Mouse (Mus musculus): Measurements from ENCODE around the gene Spg21. TPM values are rescaled to one million over a fixed set of nuclear protein-coding genes. Genes with fewer than 3 reads are reported as not detected.
A peak's percentile ranks its signal among the peaks of the same experiment; 100 is the strongest.

The Spg21 gene
- polyA plus RNA-seq, 1 experiment from 2014 or later = 125 TPM

DNA sequence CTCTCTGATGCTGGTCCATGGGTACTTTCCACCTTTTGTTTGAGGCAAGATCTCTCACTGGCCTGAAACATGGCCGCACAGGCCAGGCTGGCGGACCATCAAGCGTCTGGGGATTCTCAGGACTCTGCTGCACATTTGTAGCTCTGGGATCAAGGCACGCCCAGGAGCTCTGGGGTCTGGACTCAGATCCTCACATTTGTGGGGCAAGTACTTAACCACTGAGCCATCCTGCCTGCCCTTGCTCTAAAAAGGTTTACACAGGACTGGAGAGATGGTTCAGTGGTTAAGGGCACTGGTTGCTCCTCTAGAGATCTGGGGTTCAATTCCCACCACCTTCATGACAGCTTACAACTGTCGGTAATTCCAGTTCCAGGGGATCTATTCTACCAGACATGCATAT lies 29.8 kb upstream of the Spg21 start:
- WGBS = 92% methylated on average over 5 of the region's 5 CpGs
- H3K9ac ChIP-seq (ENCODE audit: low read length) = no peak overlapping the region
- H3K4me2 ChIP-seq = no peak overlapping the region
- no peaks in the 10 kb centered on the region for H3K4me1 ChIP-seq (ENCODE audit: control insufficient read depth, insufficient read depth, low read length)
- DNase-seq (ENCODE audit: low spot score, missing footprints) (no peak), ATAC-seq (ENCODE audit: low FRiP score) (no peak)
- H3K36me3 ChIP-seq (ENCODE audit: control insufficient read depth, insufficient read depth, low read length) = no peaks in the 10 kb centered on the region
- no peaks in the 10 kb centered on the region for H3K9me3 ChIP-seq (ENCODE audit: control insufficient read depth, low read length)
- H3K27ac ChIP-seq (ENCODE audit: low read depth, low read length) = no peak overlapping the region
- H3K4me3 ChIP-seq (ENCODE audit: low read depth, low read length) = no peak overlapping the region
- no peaks in the 10 kb centered on the region for H3K27me3 ChIP-seq (ENCODE audit: control insufficient read depth, insufficient read depth, low read length)

- Histone ChIP-seq H3K36me3 (ENCODE audit: control insufficient read depth, insufficient read depth, low read length) (no peaks in the 10 kb centered on the region), H3K4me3 (ENCODE audit: low read depth, low read length) (no peak overlapping the region), H3K9me3 (ENCODE audit: control insufficient read depth, low read length) (no peaks in the 10 kb centered on the region), H3K27me3 (ENCODE audit: control insufficient read depth, insufficient read depth, low read length) (no peaks in the 10 kb centered on the region), H3K27ac (ENCODE audit: low read depth, low read length) (no peak overlapping the region), H3K4me2 (no peak overlapping the region), H3K9ac (ENCODE audit: low read length) (no peak overlapping the region), H3K4me1 (ENCODE audit: control insufficient read depth, insufficient read depth, low read length) (peaks cover 7% of the 10 kb centered on the region)
- WGBS = 3% methylated on average over 3 of the region's 3 CpGs
- DNase-seq (ENCODE audit: low spot score, missing footprints) (peak; percentile 98), ATAC-seq (ENCODE audit: low FRiP score) (no peak)
Observed at GRCm38 (mm10) chr9:65432236-65432635, 28.5 kb upstream of the Spg21 start.

GRCm38 (mm10) chr9:65434140-65434539 lies 26.6 kb upstream of the Spg21 start:
- Histone ChIP-seq H3K4me2 (no peak overlapping the region), H3K36me3 (ENCODE audit: control insufficient read depth, insufficient read depth, low read length) (no peaks in the 10 kb centered on the region), H3K9ac (ENCODE audit: low read length) (no peak overlapping the region), H3K4me3 (ENCODE audit: low read depth, low read length) (no peak overlapping the region), H3K4me1 (ENCODE audit: control insufficient read depth, insufficient read depth, low read length) (peaks cover 7% of the 10 kb centered on the region), H3K9me3 (ENCODE audit: control insufficient read depth, low read length) (no peaks in the 10 kb centered on the region), H3K27me3 (ENCODE audit: control insufficient read depth, insufficient read depth, low read length) (no peaks in the 10 kb centered on the region), H3K27ac (ENCODE audit: low read depth, low read length) (no peak overlapping the region)
- WGBS = 64% methylated on average over 5 of the region's 5 CpGs
- DNase-seq (ENCODE audit: low spot score, missing footprints) (peak; percentile 91), ATAC-seq (ENCODE audit: low FRiP score) (no peak)

DNA sequence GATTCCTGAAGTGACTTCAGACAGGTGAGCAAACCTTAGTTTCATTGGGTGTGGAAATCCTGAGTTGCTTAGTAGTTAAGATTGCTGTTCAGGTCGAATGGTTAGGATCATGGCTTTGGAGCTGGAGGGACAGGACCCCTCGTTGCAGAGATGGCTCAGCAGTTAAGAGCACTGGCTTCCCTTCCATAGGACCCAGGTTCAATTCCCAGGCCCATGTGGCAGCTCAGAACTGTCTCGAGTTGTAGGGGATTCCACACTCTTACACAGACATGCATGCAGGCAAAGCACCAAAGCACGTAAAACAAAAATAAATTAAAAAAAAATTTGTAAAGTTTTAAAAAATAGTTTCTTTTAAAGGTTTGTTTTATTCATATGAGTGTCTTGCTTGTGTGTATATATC lies 25.5 kb upstream of the Spg21 start:
- ATAC-seq (ENCODE audit: low FRiP score) (peak; percentile 55; the same call in 1 of the 2 replicates), DNase-seq (ENCODE audit: low spot score, missing footprints) (no peak)
- Histone ChIP-seq H3K27me3 (ENCODE audit: control insufficient read depth, insufficient read depth, low read length) (no peaks in the 10 kb centered on the region), H3K36me3 (ENCODE audit: control insufficient read depth, insufficient read depth, low read length) (no peaks in the 10 kb centered on the region), H3K4me2 (no peak overlapping the region), H3K9me3 (ENCODE audit: control insufficient read depth, low read length) (no peaks in the 10 kb centered on the region), H3K4me1 (ENCODE audit: control insufficient read depth, insufficient read depth, low read length) (peaks cover 7% of the 10 kb centered on the region), H3K27ac (ENCODE audit: low read depth, low read length) (no peak overlapping the region), H3K4me3 (ENCODE audit: low read depth, low read length) (0 out of 2 replicates have a peak overlapping the region, but pooled peaks have one; percentile 88), H3K9ac (ENCODE audit: low read length) (no peak overlapping the region)
- 73% methylated on average over 4 of the region's 4 CpGs for WGBS

GRCm38 (mm10) chr9:65435671-65436301 lies 25.0 kb upstream of the Spg21 start, which contains the start of gene Mtfmt:
Mtfmt (plus strand) TSS chr9:65435782.
- Histone ChIP-seq H3K9ac (ENCODE audit: low read length) (peak within 1 kb of the TSS; percentile 81), H3K4me2 (peak within 1 kb of the TSS; percentile 74), H3K9me3 (ENCODE audit: control insufficient read depth, low read length) (no peaks in the 10 kb centered on the region), H3K27me3 (ENCODE audit: control insufficient read depth, insufficient read depth, low read length) (no peaks in the 10 kb centered on the region), H3K36me3 (ENCODE audit: control insufficient read depth, insufficient read depth, low read length) (no peaks in the 10 kb centered on the region), H3K4me1 (ENCODE audit: control insufficient read depth, insufficient read depth, low read length) (peaks cover 7% of the 10 kb centered on the region), H3K4me3 (ENCODE audit: low read depth, low read length) (peak within 1 kb of the TSS; percentile 88), H3K27ac (ENCODE audit: low read depth, low read length) (no peak within 1 kb of the TSS)
- ATAC-seq (ENCODE audit: low FRiP score) (peak; percentile 92), DNase-seq (ENCODE audit: low spot score, missing footprints) (peak; percentile 100)
- WGBS = under 1% methylated on average over 54 of the region's 54 CpGs

GRCm38 (mm10) chr9:65444692-65445091 lies 16.1 kb upstream of the Spg21 start:
- Histone ChIP-seq H3K36me3 (ENCODE audit: control insufficient read depth, insufficient read depth, low read length) (peaks cover 14% of the 10 kb centered on the region), H3K4me2 (no peak overlapping the region), H3K9me3 (ENCODE audit: control insufficient read depth, low read length) (no peaks in the 10 kb centered on the region), H3K27ac (ENCODE audit: low read depth, low read length) (no peak overlapping the region), H3K4me1 (ENCODE audit: control insufficient read depth, insufficient read depth, low read length) (no peaks in the 10 kb centered on the region), H3K9ac (ENCODE audit: low read length) (no peak overlapping the region), H3K27me3 (ENCODE audit: control insufficient read depth, insufficient read depth, low read length) (no peaks in the 10 kb centered on the region), H3K4me3 (ENCODE audit: low read depth, low read length) (no peak overlapping the region)
- ATAC-seq (ENCODE audit: low FRiP score) = no peak
- DNase-seq (ENCODE audit: low spot score, missing footprints) = no peak
- WGBS = 89% methylated on average over 4 of the region's 4 CpGs

DNA sequence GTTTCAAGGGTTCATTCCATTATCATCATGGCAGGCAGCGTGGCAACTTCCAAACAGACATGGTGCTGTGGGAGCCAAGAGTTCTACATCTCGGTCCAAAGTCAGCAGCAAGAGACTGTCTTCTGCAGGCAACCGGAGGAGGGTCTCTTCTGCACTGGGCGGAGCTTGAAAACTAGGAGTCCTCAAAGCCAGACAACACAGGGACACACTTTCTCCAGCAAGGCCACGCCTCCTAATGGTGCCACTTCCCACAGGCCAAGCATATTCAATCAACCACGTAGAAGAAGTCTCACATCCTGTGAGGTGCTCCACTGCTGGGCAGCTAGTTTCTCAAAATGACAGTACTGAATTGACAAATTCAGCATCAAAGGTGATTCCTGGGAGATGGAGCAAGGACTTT lies 12.8 kb upstream of the Spg21 start:
- no peak for ATAC-seq (ENCODE audit: low FRiP score)
- WGBS = 88% methylated on average over 6 of the region's 6 CpGs
- peaks cover 14% of the 10 kb centered on the region for H3K36me3 ChIP-seq (ENCODE audit: control insufficient read depth, insufficient read depth, low read length)

GRCm38 (mm10) chr9:65458975-65459374 lies 1.8 kb upstream of the Spg21 start:
- no peak overlapping the region for H3K27ac ChIP-seq (ENCODE audit: low read depth, low read length)
- no peaks in the 10 kb centered on the region for H3K36me3 ChIP-seq (ENCODE audit: control insufficient read depth, insufficient read depth, low read length)
- H3K4me3 ChIP-seq (ENCODE audit: low read depth, low read length) = no peak overlapping the region
- no peak overlapping the region for H3K4me2 ChIP-seq
- no peaks in the 10 kb centered on the region for H3K9me3 ChIP-seq (ENCODE audit: control insufficient read depth, low read length)
- no peak overlapping the region for H3K9ac ChIP-seq (ENCODE audit: low read length)
- ATAC-seq (ENCODE audit: low FRiP score) (no peak), DNase-seq (ENCODE audit: low spot score, missing footprints) (no peak)
- 87% methylated on average over 2 of the region's 2 CpGs for WGBS
- no peaks in the 10 kb centered on the region for H3K27me3 ChIP-seq (ENCODE audit: control insufficient read depth, insufficient read depth, low read length)
- H3K4me1 ChIP-seq (ENCODE audit: control insufficient read depth, insufficient read depth, low read length) = peaks cover 14% of the 10 kb centered on the region

More for the DNA sequence above, 12.8 kb upstream of the Spg21 start:
- no peak overlapping the region for H3K27ac ChIP-seq (ENCODE audit: low read depth, low read length)
- no peak for DNase-seq (ENCODE audit: low spot score, missing footprints)
- no peaks in the 10 kb centered on the region for H3K4me1 ChIP-seq (ENCODE audit: control insufficient read depth, insufficient read depth, low read length)
- no peaks in the 10 kb centered on the region for H3K27me3 ChIP-seq (ENCODE audit: control insufficient read depth, insufficient read depth, low read length)
- H3K9ac ChIP-seq (ENCODE audit: low read length) = no peak overlapping the region
- H3K4me3 ChIP-seq (ENCODE audit: low read depth, low read length) = no peak overlapping the region
- H3K4me2 ChIP-seq = no peak overlapping the region
- no peaks in the 10 kb centered on the region for H3K9me3 ChIP-seq (ENCODE audit: control insufficient read depth, low read length)

DNA sequence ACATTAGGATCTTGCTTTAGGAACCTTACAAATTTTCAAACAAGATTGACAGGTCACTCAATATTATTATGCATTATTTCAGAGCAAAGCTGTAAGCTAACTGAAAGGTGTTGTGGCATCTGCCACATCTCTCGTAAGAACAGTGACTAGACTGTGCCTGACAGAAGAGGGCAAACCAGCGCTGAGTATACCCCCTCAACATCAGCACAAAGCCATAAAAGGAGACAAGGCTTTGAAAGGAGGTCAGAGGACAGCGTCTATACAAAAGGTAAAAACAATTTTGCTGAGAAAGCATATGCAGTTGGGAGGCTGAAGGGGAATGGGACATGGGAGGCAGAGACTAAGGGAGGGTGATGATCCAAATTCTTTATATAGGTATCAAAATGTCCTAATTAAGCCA lies 549 bp upstream of the Spg21 start:
- ATAC-seq (ENCODE audit: low FRiP score) = peak; percentile 22

More for the DNA sequence above, 549 bp upstream of the Spg21 start:
- Histone ChIP-seq H3K36me3 (ENCODE audit: control insufficient read depth, insufficient read depth, low read length) (no peaks in the 10 kb centered on the region), H3K27ac (ENCODE audit: low read depth, low read length) (peak overlapping the region; percentile 17), H3K4me2 (peak overlapping the region; percentile 17; the same call in 1 of the 2 replicates), H3K9ac (ENCODE audit: low read length) (peak overlapping the region; percentile 31; the same call in 1 of the 2 replicates), H3K9me3 (ENCODE audit: control insufficient read depth, low read length) (no peaks in the 10 kb centered on the region), H3K27me3 (ENCODE audit: control insufficient read depth, insufficient read depth, low read length) (no peaks in the 10 kb centered on the region), H3K4me3 (ENCODE audit: low read depth, low read length) (no peak overlapping the region), H3K4me1 (ENCODE audit: control insufficient read depth, insufficient read depth, low read length) (peaks cover 14% of the 10 kb centered on the region)
- no peak for DNase-seq (ENCODE audit: low spot score, missing footprints)
- WGBS = 41% methylated on average over 3 of the region's 3 CpGs
